Mouse (Mus musculus): ENCODE measurements around the gene Mospd3.

DNA sequence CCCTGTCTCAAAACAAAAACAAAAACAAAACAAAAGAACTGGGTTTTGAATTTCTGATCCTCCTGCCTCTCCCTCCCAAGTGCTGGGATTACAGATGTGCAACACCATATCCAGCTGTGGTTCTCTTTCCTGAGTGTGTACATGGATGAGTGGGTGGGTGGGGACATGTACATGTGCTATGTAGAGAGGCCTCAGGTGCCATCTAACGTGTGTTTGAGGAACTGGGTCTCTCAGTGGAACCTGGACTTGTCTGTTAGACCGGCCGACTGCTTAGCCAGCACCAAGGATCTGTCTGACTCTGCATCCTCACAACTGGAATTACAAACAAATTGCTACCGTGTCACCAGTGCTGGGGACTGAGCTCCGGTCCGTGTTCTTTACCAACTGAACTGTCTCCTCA is 3.2 kb downstream of the Mospd3 start:
- TF ChIP-seq CTCF (IDR thresholded peaks at IDR 0.05) (no peak), EP300 (IDR thresholded peaks at IDR 0.05) (no peak)
